Mouse (Mus musculus) megakaryocyte, embryonic 14.5 days (primary cell): ENCODE measurements around the gene Vmn1r40.

Experiments used
- FLI1 ChIP-seq: IDR thresholded peaks from 2 replicates; pipeline ENCODE4 v1.6.1; 2012; ENCODE audit warnings: low read length, inconsistent platforms, mixed read lengths
- GATA1 ChIP-seq: IDR thresholded peaks from 3 replicates; pipeline ENCODE4 v1.6.1; 2012; ENCODE audit warnings: mixed read lengths, low read length, inconsistent platforms, borderline replicate concordance

DNA sequence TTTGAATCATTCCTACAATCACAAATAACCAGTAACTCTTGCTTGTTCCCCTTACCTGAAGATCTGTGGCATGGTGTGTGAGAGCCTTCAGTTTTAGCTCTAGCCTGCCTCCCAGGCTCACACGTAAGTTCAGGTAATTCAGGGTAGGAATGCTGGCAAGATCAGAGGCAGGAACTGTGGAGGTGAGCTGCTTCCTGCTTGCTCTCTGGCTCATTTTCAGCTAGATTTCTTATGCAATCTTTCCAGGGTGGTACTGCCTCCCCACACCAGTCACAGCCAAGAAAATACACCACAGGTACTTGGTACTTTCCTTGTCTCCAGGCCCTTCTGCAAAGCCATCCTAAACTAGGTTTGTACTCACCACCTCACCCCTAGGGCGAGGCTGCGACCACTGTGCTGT lies 44.8 kb upstream of the Vmn1r40 start:
- TF ChIP-seq GATA1, result no peak
- TF ChIP-seq FLI1, result no peak
